Mouse (Mus musculus) embryonic fibroblast, embryonic 13.5 days (primary cell): ENCODE results near the gene Ppp2r3d.

ENCODE experiments used
- CTCF ChIP-seq: IDR thresholded peaks from 2 replicates; pipeline ENCODE4 v1.5.1; 2011; ENCODE audit warnings: mild to moderate bottlenecking, control low read depth, low read length, moderate library complexity, borderline replicate concordance; ENCODE audit not compliant: insufficient read depth
- POLR2A ChIP-seq: IDR thresholded peaks from 2 replicates; pipeline ENCODE4 v1.6.1; 2011; ENCODE audit warnings: low read depth, mild to moderate bottlenecking, control low read depth, low read length, moderate library complexity

- TF ChIP-seq CTCF (no peak), POLR2A (no peak)
Measured at GRCm38 (mm10) chr9:124411553-124411952, 65.1 kb downstream of the Ppp2r3d start.
